Mouse (Mus musculus) kidney, adult 11 months (tissue): Measurements from ENCODE around the gene Pcx.
A peak's percentile ranks its signal among the peaks of the same experiment; 100 is the strongest.

Experiments
- DNase-seq: peaks from one replicate; pipeline ENCODE4 v3.0.0; 2022

Gene Pcx

DNA sequence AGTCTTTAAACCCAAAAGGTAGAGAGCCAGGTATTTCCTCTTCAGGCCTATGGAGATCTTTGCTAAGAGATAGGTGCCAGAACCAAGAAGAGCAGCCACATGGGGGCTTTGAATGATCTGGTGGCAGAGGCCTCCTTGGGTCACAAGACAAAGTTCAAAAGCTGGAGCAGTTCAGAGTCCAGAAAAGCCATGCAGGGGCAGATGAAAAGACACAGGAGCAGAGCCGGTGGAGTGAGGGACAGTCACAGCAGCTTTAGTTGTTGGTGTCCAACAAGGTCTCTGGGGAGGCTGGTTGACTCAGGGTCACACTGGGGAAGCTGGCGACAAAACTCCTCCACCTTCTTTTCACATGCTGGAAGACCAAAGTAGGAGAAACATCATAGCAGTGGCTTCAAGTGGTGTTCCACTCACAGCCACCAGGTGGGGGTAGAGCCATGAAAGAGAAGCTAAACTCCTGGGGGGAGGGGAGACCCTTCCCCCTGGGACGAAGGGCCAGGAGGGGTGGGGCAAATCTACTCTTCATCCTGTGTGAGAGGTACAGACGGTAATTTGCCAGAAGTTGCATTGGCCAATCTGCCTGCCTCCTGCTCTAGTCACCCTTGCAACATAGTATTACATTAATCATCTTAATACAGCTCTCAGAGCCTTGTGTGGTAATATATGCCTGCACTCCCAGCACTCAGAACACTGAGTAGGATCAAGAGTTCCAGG, 12.9 kb upstream of the Pcx start:
- peak; percentile 71 for DNase-seq

DNA sequence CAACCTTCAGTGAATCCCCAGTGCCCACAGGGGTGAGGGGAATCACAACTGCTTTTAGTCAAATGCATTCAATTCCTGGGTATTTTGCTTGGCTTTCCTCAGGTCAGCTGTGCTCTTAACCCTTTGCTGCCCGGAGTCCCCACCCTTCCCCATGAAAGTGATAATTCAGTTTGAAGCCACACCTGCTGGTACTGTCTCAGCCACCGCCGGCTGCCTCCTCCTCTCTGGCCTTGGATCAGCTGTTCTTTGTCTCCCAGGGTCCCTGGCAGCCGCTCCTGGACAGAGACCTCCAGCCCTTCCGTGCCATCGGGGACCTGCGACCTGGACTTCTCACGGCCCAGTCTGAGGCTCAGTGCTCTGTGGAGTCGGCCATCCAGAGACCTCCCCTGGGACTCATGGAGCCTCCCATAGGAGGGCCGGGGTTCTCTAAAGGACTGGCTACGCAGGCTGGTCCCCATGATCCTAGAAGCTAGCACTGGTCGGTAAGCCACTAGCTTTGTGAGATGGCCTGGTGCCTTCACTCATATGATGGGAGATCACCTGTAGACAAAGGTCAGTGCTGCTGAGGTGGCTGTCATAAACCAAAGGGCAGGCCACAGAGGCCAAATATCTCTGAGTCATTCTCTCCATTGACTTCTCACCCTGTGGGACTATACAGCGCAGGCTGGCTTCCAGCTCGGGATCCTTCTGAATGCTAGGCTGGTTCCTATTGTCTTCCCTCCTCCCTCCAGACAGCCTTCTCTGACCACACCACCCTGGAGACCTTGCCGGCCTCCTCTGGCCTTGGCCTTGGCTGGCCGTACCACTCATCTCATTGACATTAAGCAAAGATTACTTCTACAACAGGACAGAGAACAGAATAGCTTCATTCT, 12.0 kb upstream of the Pcx start, which contains the start of gene 2010003K11Rik:
Gene 2010003K11Rik (minus strand): TSS at position 522 of the 872 bp plus-strand sequence.
- DNase-seq, result peak; percentile 45

GRCm38 (mm10) chr19:4502701-4503100, 7.6 kb upstream of the Pcx start:
- no peak for DNase-seq

- DNase-seq, result no peak
Observed at GRCm38 (mm10) chr19:4504830-4505229, 5.4 kb upstream of the Pcx start.

DNA sequence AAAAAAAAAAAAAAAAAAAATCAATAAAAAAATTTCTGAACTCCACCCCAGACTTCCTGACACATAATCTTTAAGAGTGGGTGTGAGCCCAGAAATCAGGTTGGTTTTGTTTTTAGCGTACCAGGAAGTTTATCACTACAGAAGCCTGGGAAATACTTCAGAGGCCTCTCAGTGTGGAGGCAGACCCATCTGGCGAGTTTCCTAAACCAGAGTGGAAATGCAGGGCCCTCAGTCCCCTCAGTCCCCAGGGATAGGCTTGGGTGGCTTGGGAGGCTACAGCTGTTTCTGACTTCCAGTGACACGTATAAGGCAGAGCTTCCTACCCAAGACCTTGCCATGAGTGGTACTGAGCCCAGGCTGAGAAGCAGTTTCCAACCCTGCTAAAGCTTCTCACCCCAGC, 2.5 kb upstream of the Pcx start:
- no peak for DNase-seq

DNA sequence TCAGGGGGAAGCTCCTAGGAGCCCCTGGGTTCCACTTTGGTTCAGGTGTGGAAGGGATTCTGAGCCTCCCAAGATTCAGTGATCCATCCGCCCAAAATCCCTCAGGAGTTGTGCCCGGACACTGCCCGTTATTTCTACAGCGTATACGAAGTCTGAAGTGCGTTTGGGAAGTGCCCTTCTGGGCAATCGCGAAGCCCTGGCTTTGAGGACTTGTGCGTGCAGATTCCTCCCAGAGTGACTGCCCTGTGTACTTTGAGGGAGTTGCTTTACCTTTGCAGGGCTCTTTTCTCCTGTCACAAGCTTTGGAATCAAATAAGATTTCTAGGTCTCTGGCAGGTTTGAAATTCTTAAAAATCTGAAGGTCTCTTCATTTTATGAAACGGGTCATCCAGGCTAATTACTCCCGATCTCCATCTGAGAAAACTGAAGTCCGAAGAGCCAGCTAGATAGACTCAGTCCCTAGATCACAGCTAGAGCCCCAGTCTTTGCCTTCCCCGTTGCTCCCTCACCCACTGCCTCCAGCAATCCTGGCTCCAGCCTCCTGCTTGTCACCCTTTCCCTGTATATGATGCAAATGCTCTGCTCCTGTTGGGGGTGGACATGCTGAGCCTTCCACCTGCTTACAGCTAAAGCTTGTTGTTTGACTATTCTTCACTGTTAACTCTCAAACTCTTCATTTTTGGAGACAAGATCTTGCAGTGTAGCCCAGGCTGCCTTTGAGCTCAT, 1.0 kb downstream of the Pcx start:
- no peak for DNase-seq

GRCm38 (mm10) chr19:4513236-4513858, 3.1 kb downstream of the Pcx start:
- DNase-seq, result no peak

DNA sequence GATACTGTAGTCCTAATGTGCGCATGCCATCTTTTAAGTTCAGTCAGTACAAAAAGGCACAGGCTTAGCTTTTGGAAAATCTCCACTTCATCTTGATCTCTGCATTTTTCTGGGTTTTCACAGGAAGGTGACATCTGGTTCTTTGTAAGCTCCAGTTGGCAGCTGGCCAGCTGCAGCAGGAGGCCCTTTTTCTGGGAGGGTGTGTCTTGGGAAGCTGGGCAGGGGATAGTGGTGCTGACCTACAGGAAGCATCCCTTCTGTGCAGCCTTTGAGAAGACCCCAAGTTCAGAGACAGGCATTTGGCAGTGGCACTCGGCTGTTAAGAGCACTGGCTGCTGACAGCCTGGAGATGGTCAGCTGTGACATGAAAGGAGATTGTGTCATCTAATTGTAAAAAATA, 5.5 kb downstream of the Pcx start:
- DNase-seq, result no peak

DNA sequence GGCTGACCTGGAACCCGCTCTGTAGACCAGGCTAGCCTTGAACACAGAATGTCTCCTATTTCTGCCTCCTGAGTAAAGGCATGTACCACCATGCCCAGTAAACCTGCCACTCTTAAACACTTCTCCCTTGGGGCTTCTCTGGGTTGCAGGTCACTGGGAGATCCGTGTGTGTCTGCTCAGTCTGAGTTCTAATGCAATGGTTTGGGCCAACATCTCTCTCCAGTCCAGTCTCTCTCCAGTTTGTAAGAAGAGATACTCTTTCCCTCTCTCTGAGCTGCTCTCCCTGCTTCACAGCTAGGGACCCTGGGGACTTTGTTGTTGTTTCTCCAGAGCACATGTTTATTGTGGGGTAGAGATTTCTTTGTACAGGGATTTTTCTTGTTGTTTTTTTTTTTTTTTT, 6.0 kb downstream of the Pcx start:
- no peak for DNase-seq

- no peak for DNase-seq
Observed at GRCm38 (mm10) chr19:4517483-4517882, 7.2 kb downstream of the Pcx start.

GRCm38 (mm10) chr19:4521426-4522050, 11.3 kb downstream of the Pcx start:
- DNase-seq, result no peak

DNA sequence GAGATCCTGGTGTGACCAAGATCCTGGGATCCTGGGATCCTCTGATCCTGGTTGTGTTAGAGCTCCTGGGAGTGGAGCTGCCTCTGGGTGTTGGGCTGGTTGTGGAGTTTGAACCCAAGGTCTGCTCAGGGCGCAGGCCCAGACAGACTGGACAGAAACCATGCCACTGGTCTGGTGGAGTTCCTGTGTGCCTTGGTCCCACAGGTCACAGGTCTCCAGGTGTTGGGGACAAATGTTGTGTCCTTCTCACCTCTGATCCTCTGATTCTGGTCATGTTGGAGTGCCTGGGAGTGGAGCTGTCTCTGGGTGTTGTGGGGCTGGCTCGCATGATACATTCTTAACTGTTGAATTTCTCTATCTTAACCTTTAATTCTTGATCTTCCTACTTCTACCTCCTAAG, 24.4 kb downstream of the Pcx start:
- DNase-seq, result no peak

GRCm38 (mm10) chr19:4535922-4536321, 25.6 kb downstream of the Pcx start:
- DNase-seq, result no peak

- no peak for DNase-seq
Observed at GRCm38 (mm10) chr19:4536606-4537005, 26.3 kb downstream of the Pcx start.

DNA sequence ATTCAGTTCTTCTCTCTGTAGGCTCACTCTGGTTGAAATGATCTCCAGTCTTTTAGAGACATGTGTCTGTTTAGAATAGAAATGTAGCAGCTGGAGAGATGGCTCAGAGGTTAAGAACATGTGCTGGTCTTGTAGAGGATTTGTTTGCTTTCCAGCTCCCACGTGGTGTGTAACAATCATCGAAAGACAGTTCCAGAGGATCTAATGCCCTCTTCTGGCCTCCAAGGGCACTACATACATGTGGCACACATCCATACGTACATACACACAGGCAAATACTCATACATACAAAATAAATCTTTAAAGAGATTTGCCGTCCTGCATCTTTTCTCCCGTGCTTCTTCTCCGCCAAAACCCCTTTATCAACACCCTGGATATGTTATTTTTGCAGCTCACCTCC, 30.0 kb downstream of the Pcx start:
- DNase-seq, result no peak

DNA sequence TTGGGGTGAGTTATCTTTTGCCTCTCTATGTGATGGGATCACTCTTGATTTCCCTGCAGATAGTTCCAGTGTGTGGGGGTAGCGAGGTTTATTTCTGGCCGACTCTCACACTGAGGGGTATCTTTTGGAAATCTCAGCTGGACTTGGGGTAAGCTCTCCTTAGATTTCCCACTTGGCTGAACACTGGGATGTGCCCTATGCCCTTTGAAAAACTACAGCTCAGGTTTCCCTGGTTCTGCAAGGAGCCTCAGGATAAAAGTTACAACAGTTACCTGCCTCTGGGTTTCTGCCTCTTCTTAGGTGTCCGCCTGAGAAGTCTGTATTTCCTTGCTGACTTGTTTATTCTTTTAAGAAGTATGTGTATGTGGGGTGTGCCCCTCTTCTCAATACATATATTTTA, 30.7 kb downstream of the Pcx start:
- DNase-seq, result no peak

DNA sequence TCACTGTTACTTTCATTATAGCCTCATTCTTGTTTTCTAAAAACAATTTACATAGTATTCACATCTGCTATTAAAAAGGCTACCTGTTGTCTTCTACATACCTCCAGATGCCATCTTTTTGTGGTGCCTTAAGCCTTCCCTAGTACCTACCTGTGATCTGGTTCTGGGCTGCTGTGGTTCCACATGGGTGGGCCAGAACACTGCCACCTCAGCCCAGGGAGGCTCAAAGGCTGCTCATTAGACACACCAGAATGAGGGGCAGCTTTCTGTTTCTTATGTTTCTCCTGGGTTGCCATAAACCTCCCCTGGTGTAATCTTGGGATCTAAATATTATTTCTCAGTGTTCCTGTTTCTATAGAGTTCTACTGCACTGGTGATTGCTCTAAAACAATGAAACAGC, 31.8 kb downstream of the Pcx start:
- no peak for DNase-seq

DNA sequence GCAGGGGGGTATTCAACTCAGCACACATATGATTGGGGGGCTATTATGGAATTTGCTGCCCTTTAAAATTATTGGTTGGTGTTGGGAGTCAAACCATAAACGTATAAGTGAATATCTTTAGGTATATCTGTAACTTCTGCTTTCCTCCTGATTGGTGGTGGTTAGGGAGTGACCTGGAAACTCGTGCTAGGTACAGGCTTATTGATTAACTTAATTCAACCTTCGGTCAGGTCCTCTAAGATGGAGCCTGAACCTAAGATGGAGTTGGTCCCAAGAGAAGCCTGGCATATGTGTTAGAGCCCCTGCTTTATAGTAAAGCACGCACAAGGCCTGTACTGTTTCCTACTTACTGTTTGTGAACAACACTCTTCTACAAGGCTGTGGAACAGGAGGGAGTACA, 34.8 kb downstream of the Pcx start:
- no peak for DNase-seq

DNA sequence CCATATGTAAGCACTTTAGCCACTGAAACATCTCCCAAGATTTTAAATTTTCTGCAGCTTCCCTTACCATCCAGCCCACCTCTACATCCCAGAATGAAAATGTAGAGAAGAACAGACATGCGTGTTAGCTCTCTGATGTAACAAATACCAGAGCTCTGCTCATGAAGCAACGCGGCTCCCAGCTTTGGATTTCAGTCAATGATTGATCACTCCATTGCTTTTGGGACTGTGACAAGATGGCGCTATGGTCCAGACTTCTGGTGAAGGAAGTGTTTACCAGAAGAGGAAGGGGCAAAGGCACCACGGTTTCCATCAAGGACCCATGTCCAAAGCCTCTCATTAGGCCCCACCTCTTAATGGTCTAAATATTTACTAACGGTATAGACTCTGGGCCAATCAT, 35.6 kb downstream of the Pcx start:
- DNase-seq, result no peak

DNA sequence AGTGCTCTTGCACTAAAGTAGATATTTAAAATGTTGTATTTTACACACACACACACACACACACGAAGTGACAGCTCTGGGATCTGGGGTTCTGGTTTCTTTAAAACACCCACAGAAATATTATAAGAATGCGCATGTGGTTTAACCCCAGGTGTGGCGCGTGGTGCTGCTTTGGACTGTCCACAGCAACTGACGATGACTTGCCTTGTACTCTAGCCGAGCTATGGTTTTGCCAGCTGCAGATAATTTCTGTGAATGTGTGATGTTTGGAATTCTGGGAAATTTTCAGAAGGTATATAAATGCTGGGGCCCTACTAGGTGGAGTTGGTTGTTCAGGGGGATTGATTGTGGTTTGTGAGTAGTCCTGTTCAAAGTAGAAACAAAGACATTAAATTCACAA, 37.5 kb downstream of the Pcx start:
- DNase-seq, result no peak

GRCm38 (mm10) chr19:4548305-4548883, 38.1 kb downstream of the Pcx start:
- no peak for DNase-seq

DNA sequence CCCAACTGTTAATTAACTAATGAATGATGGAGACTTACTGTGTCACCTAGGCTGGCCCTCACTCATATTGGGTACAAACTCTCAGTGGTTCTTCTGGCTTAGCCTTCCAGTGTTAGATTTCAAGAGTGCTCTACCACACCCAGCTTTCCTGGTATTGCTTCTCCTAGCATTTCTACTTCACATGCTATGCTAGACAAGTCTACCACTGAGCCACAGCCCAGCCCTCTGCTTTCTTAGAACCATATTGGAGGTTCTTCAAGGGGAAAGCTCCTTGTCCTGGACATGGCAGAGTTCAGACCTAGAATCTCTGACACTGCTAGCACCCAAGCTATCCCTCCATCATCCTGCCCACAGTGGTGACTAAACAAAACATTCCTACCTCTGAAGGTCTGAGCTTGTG, 44.0 kb downstream of the Pcx start:
- DNase-seq, result no peak
